Mouse (Mus musculus) thymus, postnatal 4 days (tissue): Measurements from ENCODE around the gene BC034090.

Experiments used
- DNase-seq: peaks from one replicate; pipeline ENCODE4 v3.0.0; 2021

The BC034090 gene

GRCm38 (mm10) chr1:155213912-155214311, 30.3 kb downstream of the BC034090 start:
- DNase-seq = no peak

- DNase-seq = peak; percentile 49
Measured at GRCm38 (mm10) chr1:155212936-155213774, 31.1 kb downstream of the BC034090 start.

GRCm38 (mm10) chr1:155212493-155212892, 31.8 kb downstream of the BC034090 start:
- DNase-seq = peak; percentile 22

- peak; percentile 34 for DNase-seq
Measured at GRCm38 (mm10) chr1:155212081-155212480, 32.2 kb downstream of the BC034090 start.

- DNase-seq = peak; percentile 28
Measured at GRCm38 (mm10) chr1:155211017-155211416, 33.2 kb downstream of the BC034090 start.

- peak; percentile 18 for DNase-seq
Measured at GRCm38 (mm10) chr1:155210011-155210763, 34.1 kb downstream of the BC034090 start.

- DNase-seq = no peak
Measured at GRCm38 (mm10) chr1:155207859-155208258, 36.4 kb downstream of the BC034090 start.

- DNase-seq = peak; percentile 16
Measured at GRCm38 (mm10) chr1:155205822-155206660, 38.2 kb downstream of the BC034090 start.

GRCm38 (mm10) chr1:155205311-155205710, 38.9 kb downstream of the BC034090 start:
- DNase-seq = peak; percentile 27

GRCm38 (mm10) chr1:155204560-155205162, 39.6 kb downstream of the BC034090 start:
- no peak for DNase-seq

- no peak for DNase-seq
Measured at GRCm38 (mm10) chr1:155203954-155204353, 40.3 kb downstream of the BC034090 start.

GRCm38 (mm10) chr1:155203101-155203500, 41.1 kb downstream of the BC034090 start:
- DNase-seq = no peak

- DNase-seq = no peak
Measured at GRCm38 (mm10) chr1:155202472-155202871, 41.8 kb downstream of the BC034090 start.

GRCm38 (mm10) chr1:155201914-155202313, 42.3 kb downstream of the BC034090 start:
- no peak for DNase-seq

- peak; percentile 64 for DNase-seq
Measured at GRCm38 (mm10) chr1:155201373-155201879, 42.8 kb downstream of the BC034090 start.

- no peak for DNase-seq
Measured at GRCm38 (mm10) chr1:155200967-155201366, 43.3 kb downstream of the BC034090 start.

- DNase-seq = no peak
Measured at GRCm38 (mm10) chr1:155199522-155199921, 44.7 kb downstream of the BC034090 start.

GRCm38 (mm10) chr1:155196691-155197090, 47.6 kb downstream of the BC034090 start:
- DNase-seq = no peak

GRCm38 (mm10) chr1:155192805-155193368, 51.4 kb downstream of the BC034090 start:
- DNase-seq = no peak

GRCm38 (mm10) chr1:155191671-155192070, 52.6 kb downstream of the BC034090 start:
- no peak for DNase-seq

- DNase-seq = no peak
Measured at GRCm38 (mm10) chr1:155191219-155191618, 53.0 kb downstream of the BC034090 start.

GRCm38 (mm10) chr1:155188656-155189055, 55.6 kb downstream of the BC034090 start:
- DNase-seq = no peak
